Mouse (Mus musculus) CH12.LX (cell line): ENCODE data around the gene Scd3. TPM values are rescaled to one million over a fixed set of nuclear protein-coding genes. Genes with fewer than 3 reads are reported as not detected.
A peak's percentile ranks its signal among the peaks of the same experiment; 100 is the strongest.
"Not testable (repeated sequence)": the region's sequence is repeated elsewhere in the genome, so short reads cannot be mapped to it uniquely, and the experiment has no call there.

Experiments used
- DNase-seq: peaks from one replicate; pipeline ENCODE4 v3.0.0-alpha.2; 2013; ENCODE audit errors: extremely low read depth
- H3K27ac ChIP-seq: 2 replicates; pipeline ENCODE4 v1.5.1; 2012; ENCODE audit warnings: low read depth, mild to moderate bottlenecking, control low read depth, moderate library complexity; ENCODE audit not compliant: insufficient read depth
- H3K27me3 ChIP-seq: replicated peaks from 2 replicates; pipeline ENCODE3; 2012; ENCODE audit warnings: inconsistent platforms
- H3K36me3 ChIP-seq, 2 experiments: replicated peaks in 1 of 2; 2 replicates each; pipeline versions ENCODE3 to v1.6.1; 2012; ENCODE audit warnings: inconsistent platforms in 1 of 2, low read length in 1 of 2, mild to moderate bottlenecking in 1 of 2, mixed read lengths in 1 of 2, moderate library complexity in 1 of 2; ENCODE audit not compliant: control insufficient read depth in 1 of 2, insufficient read depth in 1 of 2
- H3K4me1 ChIP-seq, 2 experiments: 2 replicates each; pipeline ENCODE4 v1.6.1; 2012; ENCODE audit warnings: inconsistent platforms in 1 of 2, moderate library complexity in 1 of 2; ENCODE audit not compliant: insufficient read depth in 2 of 2, control insufficient read depth in 1 of 2
- H3K4me2 ChIP-seq: 2 replicates; pipeline ENCODE4 v1.6.1; 2012; ENCODE audit warnings: low read depth, mild to moderate bottlenecking, control low read depth; ENCODE audit not compliant: poor library complexity, insufficient read depth, severe bottlenecking
- H3K4me3 ChIP-seq, 3 experiments: fragments of 150-350 bp in 1 of 3; sonication (generic) in 1 of 3; replicated peaks in 1 of 3; 2 replicates each; pipeline versions ENCODE3 to v1.5.1; 2011 to 2012; ENCODE audit warnings: low read depth in 2 of 3, low read length in 2 of 3, mild to moderate bottlenecking in 2 of 3, moderate library complexity in 2 of 3, control low read depth in 1 of 3, improper control_type of control experiment in 1 of 3, inconsistent platforms in 1 of 3, mixed read lengths in 1 of 3; ENCODE audit not compliant: poor library complexity in 1 of 3
- H3K79me2 ChIP-seq: replicated peaks from 2 replicates; pipeline ENCODE4 v1.6.1; 2012; ENCODE audit warnings: mild to moderate bottlenecking, moderate library complexity; ENCODE audit not compliant: control insufficient read depth, poor library complexity, insufficient read depth, severe bottlenecking; ENCODE audit errors: extremely low read depth
- H3K9ac ChIP-seq: 2 replicates; pipeline ENCODE4 v1.6.1; 2012; ENCODE audit warnings: low read depth, mild to moderate bottlenecking, control low read depth, moderate library complexity; ENCODE audit not compliant: insufficient read depth
- H3K9me3 ChIP-seq: replicated peaks from 2 replicates; pipeline ENCODE3; 2012; ENCODE audit warnings: low read length, inconsistent platforms, mixed read lengths
- BHLHE40 ChIP-seq: IDR thresholded peaks from 2 replicates; pipeline ENCODE4 v1.6.1; 2011; ENCODE audit warnings: mild to moderate bottlenecking, low read depth, low read length, improper control_type of control experiment
- CHD1 ChIP-seq: IDR thresholded peaks from 2 replicates; pipeline ENCODE4 v1.6.1; 2012; ENCODE audit warnings: low read depth, low read length, improper control_type of control experiment, inconsistent platforms
- CTCF ChIP-seq, 2 experiments: IDR thresholded peaks in 1 of 2; conservative IDR thresholded peaks in 1 of 2; 2 replicates each; pipeline ENCODE4 v1.5.1; 2011 to 2012; ENCODE audit warnings: low read depth in 2 of 2, low read length in 2 of 2, improper control_type of control experiment in 1 of 2, inconsistent platforms in 1 of 2, mild to moderate bottlenecking in 1 of 2, moderate library complexity in 1 of 2
- ELF1 ChIP-seq: IDR thresholded peaks from 2 replicates; pipeline ENCODE4 v1.6.1; 2014; ENCODE audit warnings: low read depth, mild to moderate bottlenecking, inconsistent platforms, low read length, improper control_type of control experiment
- ETS1 ChIP-seq: conservative IDR thresholded peaks from 2 replicates; pipeline ENCODE4 v1.6.1; 2012; ENCODE audit warnings: low read depth, mild to moderate bottlenecking, inconsistent platforms, low read length, improper control_type of control experiment, moderate library complexity
- GABPA ChIP-seq: IDR thresholded peaks from 2 replicates; pipeline ENCODE4 v1.6.1; 2012; ENCODE audit warnings: low read depth, low read length, improper control_type of control experiment, inconsistent platforms; ENCODE audit not compliant: insufficient replicate concordance
- HCFC1 ChIP-seq: IDR thresholded peaks from 2 replicates; pipeline ENCODE4 v1.6.1; 2012; ENCODE audit warnings: low read depth, mild to moderate bottlenecking, inconsistent platforms, low read length, improper control_type of control experiment
- IRF4 ChIP-seq: IDR thresholded peaks from 2 replicates; pipeline ENCODE4 v1.6.1; 2014; ENCODE audit warnings: low read depth, mild to moderate bottlenecking, inconsistent platforms, low read length, improper control_type of control experiment
- JUN ChIP-seq: IDR thresholded peaks from 2 replicates; pipeline ENCODE4 v1.6.1; 2011; ENCODE audit warnings: low read depth, mild to moderate bottlenecking, low read length, improper control_type of control experiment, moderate library complexity; ENCODE audit not compliant: insufficient read depth
- KAT2A ChIP-seq: IDR thresholded peaks from 2 replicates; pipeline ENCODE4 v1.6.1; 2012; ENCODE audit warnings: low read length, improper control_type of control experiment, inconsistent platforms; ENCODE audit not compliant: insufficient replicate concordance
- MAFK ChIP-seq: IDR thresholded peaks from 2 replicates; pipeline ENCODE4 v1.6.1; 2011; ENCODE audit warnings: low read length, improper control_type of control experiment; ENCODE audit not compliant: insufficient replicate concordance
- MAX ChIP-seq: IDR thresholded peaks from 2 replicates; pipeline ENCODE4 v1.6.1; 2011; ENCODE audit warnings: low read length, improper control_type of control experiment
- MAZ ChIP-seq: IDR thresholded peaks from 2 replicates; pipeline ENCODE4 v1.6.1; 2012; ENCODE audit warnings: low read depth, mild to moderate bottlenecking, inconsistent platforms, low read length, improper control_type of control experiment, moderate library complexity
- MEF2A ChIP-seq: IDR thresholded peaks from 2 replicates; pipeline ENCODE4 v1.6.1; 2014; ENCODE audit warnings: low read depth, mild to moderate bottlenecking, inconsistent platforms, low read length, improper control_type of control experiment, borderline replicate concordance
- MXI1 ChIP-seq: IDR thresholded peaks from 2 replicates; pipeline ENCODE4 v1.6.1; 2011; ENCODE audit warnings: mild to moderate bottlenecking, low read depth, low read length, improper control_type of control experiment
- MYC ChIP-seq: IDR thresholded peaks from 2 replicates; pipeline ENCODE4 v1.6.1; 2011; ENCODE audit warnings: low read depth, mild to moderate bottlenecking, improper control_type of control experiment, low read length
- NELFE ChIP-seq: IDR thresholded peaks from 2 replicates; pipeline ENCODE4 v1.6.1; 2011; ENCODE audit warnings: low read depth, low read length, improper control_type of control experiment
- PAX5 ChIP-seq: IDR thresholded peaks from 2 replicates; pipeline ENCODE4 v1.6.1; 2012; ENCODE audit warnings: low read length, inconsistent platforms, mixed read lengths
- POLR2A ChIP-seq: IDR thresholded peaks from 2 replicates; pipeline ENCODE4 v1.6.1; 2011; ENCODE audit warnings: low read depth, mild to moderate bottlenecking, improper control_type of control experiment, low read length
- POLR2AphosphoS2 ChIP-seq: IDR thresholded peaks from 2 replicates; pipeline ENCODE4 v1.6.1; 2011; ENCODE audit warnings: low read depth, low read length, improper control_type of control experiment
- SMC3 ChIP-seq: IDR thresholded peaks from 2 replicates; pipeline ENCODE4 v1.6.1; 2011; ENCODE audit warnings: low read depth, low read length, improper control_type of control experiment
- TBP ChIP-seq: conservative IDR thresholded peaks from 2 replicates; pipeline ENCODE4 v1.6.1; 2011; ENCODE audit warnings: low read depth, low read length, improper control_type of control experiment
- TCF12 ChIP-seq: IDR thresholded peaks from 2 replicates; pipeline ENCODE4 v1.6.1; 2014; ENCODE audit warnings: low read depth, mild to moderate bottlenecking, inconsistent platforms, low read length, improper control_type of control experiment
- USF1 ChIP-seq: IDR thresholded peaks from 2 replicates; pipeline ENCODE4 v1.6.1; 2014; ENCODE audit warnings: low read depth, mild to moderate bottlenecking, inconsistent platforms, low read length, improper control_type of control experiment
- ZC3H11A ChIP-seq: IDR thresholded peaks from 2 replicates; pipeline ENCODE4 v1.6.1; 2012; ENCODE audit warnings: low read depth, mild to moderate bottlenecking, inconsistent platforms, low read length, improper control_type of control experiment
- ZKSCAN1 ChIP-seq: IDR thresholded peaks from 2 replicates; pipeline ENCODE4 v1.6.1; 2012; ENCODE audit warnings: low read depth, inconsistent platforms, low read length, improper control_type of control experiment, borderline replicate concordance
- ZMIZ1 ChIP-seq: IDR thresholded peaks from 2 replicates; pipeline ENCODE4 v1.6.1; 2012; ENCODE audit warnings: low read depth, mild to moderate bottlenecking, inconsistent platforms, low read length, improper control_type of control experiment
- ZNF384 ChIP-seq: IDR thresholded peaks from 2 replicates; pipeline ENCODE4 v1.6.1; 2012; ENCODE audit warnings: low read depth, low read length, improper control_type of control experiment, inconsistent platforms
- dilution Hi-C: fragments of 300-500 bp; cut with MboI; formaldehyde crosslinking; loops from 2 replicates; pipeline ENCODE4 v1.14.3; 2020; ENCODE audit warnings: low sequenced_read_pairs; ENCODE audit not compliant: extremely low pct_unique_long_range_greater_than_20kb, extremely low pct_ligation_motif_present
- in situ Hi-C: fragments of 300-500 bp; cut with MboI; formaldehyde crosslinking; loops from 3 replicates; pipeline ENCODE4 v1.14.3; 2019; ENCODE audit warnings: low sequenced_read_pairs, low pct_ligation_motif_present, low pct_unique_long_range_greater_than_20kb, mixed read lengths
- polyA plus RNA-seq: library from polyadenylated mRNA; unstranded; fragments of >175 nt; gene quantifications from 2 replicates; pipeline ENCODE4 v1.2.1, GENCODE M21; 2012; ENCODE audit warnings: low read depth; ENCODE audit not compliant: insufficient read length
- total RNA-seq, 2 experiments: library from RNA; depleted of rRNA; stranded (reverse); fragments of 300-350 nt in 1 of 2; fragments of >200 nt in 1 of 2; gene quantifications; 2 replicates each; pipeline ENCODE4 v1.2.3; 2012 to 2014

The Scd3 gene
- total and polyA plus RNA-seq, 3 experiments = not detected

GRCm38 (mm10) chr19:44248854-44249351 is 45.8 kb downstream of the Scd3 start (continued):
- TF ChIP-seq JUN (no peak), SMC3 (no peak), CTCF (conservative IDR thresholded peaks at IDR 0.05 in 1 of 2, IDR thresholded peaks at IDR 0.05 in 1 of 2; ENCODE audit: low read depth in 2 of 2, low read length in 2 of 2) (no peak), ELF1 (no peak), HCFC1 (no peak), TCF12 (0 out of 2 replicates have a peak, but pooled peaks have one; percentile 34), MYC (no peak), POLR2A (no peak)

- H3K27me3 ChIP-seq, dilution Hi-C loops, H3K4me2 ChIP-seq, DNase-seq, H3K36me3 ChIP-seq, H3K27ac ChIP-seq, in situ Hi-C loops, H3K4me3 ChIP-seq, H3K79me2 ChIP-seq, H3K9me3 ChIP-seq, H3K9ac ChIP-seq: not testable (repeated sequence)
- peak; percentile 49; the same call in 1 of the 2 replicates for TF ChIP-seq ZNF384
- peaks cover 26 to 84% of the 10 kb centered on the region in 2 experiments for H3K4me1 ChIP-seq
These were observed 48.1 kb downstream of the Scd3 start for GRCm38 (mm10) chr19:44251138-44251537.

- Histone ChIP-seq H3K4me2 (peak overlapping the region; percentile 63), H3K27ac (peak overlapping the region; percentile 86), H3K9ac (peak overlapping the region; percentile 24), H3K27me3 (no peaks in the 10 kb centered on the region), H3K36me3 (no peaks in the 10 kb centered on the region), H3K4me1 (peaks cover 23 to 85% of the 10 kb centered on the region in 2 experiments), H3K9me3 (no peaks in the 10 kb centered on the region), H3K79me2 (no peaks in the 10 kb centered on the region), H3K4me3 (peak overlapping the region in 2 of 3 experiments; percentile 12 to 22)
- dilution Hi-C loops (no loop called here), in situ Hi-C loops (no loop called here)
- DNase-seq = peak; percentile 87
- TF ChIP-seq NELFE (0 out of 2 replicates have a peak, but pooled peaks have one; percentile 42), TBP (peak; percentile 81), MAX (peak; percentile 59; the same call in 1 of the 2 replicates), CTCF (conservative IDR thresholded peaks at IDR 0.05 in 1 of 2, IDR thresholded peaks at IDR 0.05 in 1 of 2; ENCODE audit: low read depth in 2 of 2, low read length in 2 of 2) (no peak), ZMIZ1 (no peak; the same call in 1 of the 2 replicates), MXI1 (peak; percentile 43; the same call in 1 of the 2 replicates), PAX5 (no peak), ZC3H11A (no peak), GABPA (no peak), ZKSCAN1 (no peak), MAFK (no peak), MYC (peak; percentile 60; the same call in 1 of the 2 replicates), BHLHE40 (peak; percentile 59; the same call in 1 of the 2 replicates), ZNF384 (no peak), USF1 (no peak), KAT2A (no peak), CHD1 (0 out of 2 replicates have a peak, but pooled peaks have one; percentile 40), POLR2AphosphoS2 (no peak), POLR2A (peak; percentile 63), HCFC1 (peak; percentile 41), JUN (no peak), ETS1 (no peak; the same call in 1 of the 2 replicates), IRF4 (no peak; the same call in 1 of the 2 replicates), MEF2A (0 out of 2 replicates have a peak, but pooled peaks have one; percentile 28), MAZ (peak; percentile 54; the same call in 1 of the 2 replicates)
These were observed 49.0 kb downstream of the Scd3 start for GRCm38 (mm10) chr19:44251936-44252558.
